Mouse (Mus musculus) induced T-regulatory cell, adult 2 months (primary cell): ENCODE data around the gene Ppp1r1c.

Experiments used
- DNase-seq: peaks from one replicate; pipeline ENCODE4 v3.0.0-alpha.2; 2012; ENCODE audit warnings: low read depth

Gene Ppp1r1c

GRCm38 (mm10) chr2:79707575-79707974 lies at the start of gene Ppp1r1c:
Ppp1r1c (plus strand) TSS chr2:79707780.
- no peak for DNase-seq

GRCm38 (mm10) chr2:79660417-79661185 lies 47.0 kb upstream of the Ppp1r1c start:
- no peak for DNase-seq

DNA sequence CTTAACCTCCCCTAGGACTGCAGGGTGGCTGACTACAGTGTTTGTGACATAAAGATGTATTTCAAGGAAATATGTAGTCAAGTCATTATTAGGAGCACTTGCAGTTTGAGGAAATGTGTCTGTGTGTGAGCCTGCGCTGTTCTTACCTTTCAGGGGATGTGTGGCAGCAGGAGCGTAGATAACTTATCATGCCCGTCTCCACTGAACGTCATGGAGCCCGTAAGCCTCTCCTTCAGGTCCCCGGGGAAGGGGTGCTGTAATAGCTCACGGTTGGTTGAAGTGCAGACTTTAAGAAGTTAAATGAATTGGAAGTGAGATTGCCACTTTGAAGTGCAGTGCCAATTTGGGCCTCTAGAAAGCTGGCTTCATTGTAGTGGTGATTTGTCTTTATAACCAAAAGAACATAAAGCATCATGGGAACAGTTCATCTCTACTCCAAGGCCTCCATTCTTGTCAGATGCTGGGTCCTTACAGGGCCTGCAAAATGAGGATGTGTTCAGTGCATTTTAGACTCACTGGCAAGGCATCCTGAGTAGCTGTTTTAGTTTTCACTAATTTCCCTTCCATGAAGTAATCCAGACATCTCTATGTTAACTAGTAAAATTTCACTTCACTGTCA lies 46.0 kb upstream of the Ppp1r1c start:
- no peak for DNase-seq

DNA sequence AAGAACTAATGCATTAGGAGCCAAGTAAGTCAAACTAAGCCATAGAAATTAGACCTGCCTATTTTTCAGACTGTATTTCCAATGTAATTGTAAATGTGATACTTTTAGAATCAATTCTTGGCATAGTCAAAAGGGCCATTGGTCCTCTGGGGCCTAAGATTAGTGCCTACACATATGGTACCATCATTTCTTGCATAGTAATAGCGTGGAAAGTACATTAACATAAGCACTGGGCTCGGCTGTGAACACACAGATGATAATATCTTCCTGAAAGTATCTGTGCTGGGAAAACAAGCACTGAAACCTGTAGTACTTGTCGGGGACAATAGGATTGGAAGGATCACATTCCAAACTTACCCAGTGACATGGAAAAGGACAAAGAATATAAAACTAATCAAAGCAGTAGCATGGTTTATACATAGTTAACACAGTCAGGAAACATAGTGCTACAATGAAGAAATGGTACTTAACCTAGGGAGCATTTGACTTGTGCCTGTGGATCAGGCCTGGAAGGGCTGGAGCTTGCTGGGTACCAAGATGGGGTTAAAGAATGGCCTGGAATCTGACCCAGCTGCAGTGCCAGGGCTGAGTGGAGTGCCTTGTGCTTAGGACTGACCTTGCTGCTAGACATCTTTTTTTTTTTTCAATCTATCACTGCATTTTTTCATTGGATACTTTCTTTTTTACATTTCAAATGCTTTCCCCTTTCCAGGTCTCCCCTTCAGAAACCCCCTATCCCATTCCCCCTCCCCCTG lies 42.9 kb upstream of the Ppp1r1c start:
- no peak for DNase-seq

GRCm38 (mm10) chr2:79665492-79665891 lies 42.1 kb upstream of the Ppp1r1c start:
- DNase-seq, result no peak

DNA sequence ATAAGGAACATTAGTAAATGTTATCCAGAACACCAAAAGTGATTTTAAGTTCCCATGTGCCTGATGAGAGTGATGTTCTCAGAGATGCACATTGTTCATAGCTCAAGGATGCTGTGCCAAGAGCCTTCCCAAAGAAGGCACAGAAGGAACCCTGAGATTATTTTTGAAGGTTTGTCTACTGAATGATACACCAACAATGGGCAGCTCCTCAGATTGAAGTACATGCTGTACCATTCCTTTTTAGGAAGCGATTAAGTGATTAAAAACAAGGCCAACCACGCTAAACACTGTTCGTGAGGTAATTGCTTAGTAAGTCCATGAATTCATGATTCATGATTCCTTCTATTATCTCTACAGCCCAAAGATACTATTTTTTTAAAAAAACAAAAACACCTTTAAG lies 32.3 kb upstream of the Ppp1r1c start:
- no peak for DNase-seq

DNA sequence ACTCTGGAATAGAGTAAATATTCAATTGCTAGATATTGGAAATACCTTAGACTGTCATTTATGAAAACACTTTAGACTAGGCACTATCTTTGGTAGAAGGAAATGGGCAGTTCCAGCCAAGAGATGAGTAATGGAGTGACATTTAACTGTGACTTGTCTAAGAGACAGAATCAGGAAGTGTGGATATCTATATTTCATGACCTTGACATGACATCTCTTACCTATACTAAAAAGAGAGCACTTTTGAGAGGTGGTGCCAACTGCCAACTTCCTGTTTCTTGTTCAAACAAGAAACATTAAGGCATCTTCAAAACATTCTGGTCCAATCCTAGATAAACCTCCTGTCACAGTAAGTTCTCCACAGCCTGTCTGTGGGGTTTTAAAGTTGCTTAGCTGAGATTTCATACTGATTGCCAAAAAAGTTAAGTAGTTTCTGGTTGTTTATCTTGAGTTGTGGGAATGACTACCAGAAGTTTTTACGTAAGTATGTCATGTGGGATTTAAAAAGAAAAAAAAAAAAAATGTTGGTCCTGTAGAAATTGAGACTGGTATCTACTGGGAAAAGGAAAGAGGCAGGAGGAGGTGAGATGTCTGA lies 29.8 kb upstream of the Ppp1r1c start:
- DNase-seq, result no peak

- no peak for DNase-seq
Observed at GRCm38 (mm10) chr2:79681672-79682071, 25.9 kb upstream of the Ppp1r1c start.

- no peak for DNase-seq
Observed at GRCm38 (mm10) chr2:79683258-79683657, 24.3 kb upstream of the Ppp1r1c start.

GRCm38 (mm10) chr2:79690838-79691237 lies 16.7 kb upstream of the Ppp1r1c start:
- no peak for DNase-seq

DNA sequence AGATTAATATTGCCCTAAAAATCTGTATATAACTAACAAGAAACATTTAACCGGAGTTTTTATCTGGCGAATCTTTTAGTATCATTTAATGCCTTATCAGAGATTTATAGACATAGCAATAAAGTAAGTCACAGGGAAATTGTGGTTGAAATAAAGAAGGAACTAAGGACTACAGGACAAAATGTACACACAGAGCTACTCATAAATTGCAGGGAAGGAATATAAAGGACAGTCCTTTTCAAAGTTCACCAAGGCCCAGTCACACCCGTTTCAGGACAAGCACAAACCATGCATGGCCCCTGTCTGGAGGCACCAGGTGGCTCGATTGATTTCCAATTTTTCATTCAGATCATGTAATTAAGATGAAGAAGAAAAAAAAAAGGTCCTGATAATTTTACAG lies 12.4 kb upstream of the Ppp1r1c start:
- DNase-seq, result no peak

GRCm38 (mm10) chr2:79695939-79696338 lies 11.6 kb upstream of the Ppp1r1c start:
- DNase-seq, result no peak

DNA sequence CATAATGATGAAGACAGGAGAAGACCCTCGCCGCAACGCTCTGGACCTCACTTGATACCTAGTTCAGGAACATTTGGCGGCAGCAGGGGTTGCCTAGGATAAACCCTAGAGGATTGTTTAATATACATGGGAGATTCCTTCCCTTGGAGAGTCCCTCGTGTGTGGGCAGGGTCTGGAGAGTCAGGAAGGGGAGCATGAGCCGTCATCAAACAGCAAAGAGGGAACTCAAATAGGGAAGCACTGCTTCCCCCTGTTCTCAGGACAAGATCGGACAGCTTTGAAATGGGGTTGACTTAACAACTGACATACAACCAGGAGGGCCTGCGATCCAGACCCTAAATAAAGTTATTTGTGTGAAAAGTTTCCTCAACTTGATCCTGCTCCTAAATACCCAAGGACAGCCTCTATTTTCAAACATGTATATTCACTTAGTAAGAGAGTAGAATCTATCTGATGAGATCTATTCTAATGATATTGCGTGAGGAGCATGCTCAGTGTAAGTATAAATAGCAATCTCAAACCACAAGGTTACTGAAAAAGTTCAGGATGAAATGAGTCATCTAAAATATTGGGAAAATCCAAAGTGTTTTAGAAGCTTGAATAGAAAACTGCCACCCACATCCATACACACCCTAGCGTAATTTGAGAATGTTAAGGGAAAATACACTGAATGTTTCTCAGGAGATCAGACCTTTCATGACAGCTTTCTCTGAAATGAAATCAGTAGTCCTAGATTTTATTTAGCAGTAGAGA lies 10.9 kb upstream of the Ppp1r1c start:
- no peak for DNase-seq

DNA sequence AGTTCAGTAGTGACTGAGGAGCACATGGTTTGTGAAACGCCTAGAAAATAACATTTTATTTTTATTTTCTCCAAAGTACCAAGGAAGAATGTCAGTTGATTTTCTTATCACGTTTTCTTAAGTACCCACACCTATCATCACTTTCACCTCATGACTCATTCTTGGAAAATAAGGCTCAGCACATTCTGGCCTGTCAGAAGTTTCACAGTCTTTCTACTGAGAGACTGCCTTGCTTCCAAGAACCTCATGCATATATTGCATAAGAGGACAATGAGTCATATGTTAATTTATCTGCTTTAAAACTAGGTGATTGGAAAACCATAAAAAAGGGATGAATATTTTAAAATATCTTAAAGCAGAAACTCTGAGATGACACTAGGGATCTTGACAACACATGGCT lies 9.4 kb upstream of the Ppp1r1c start:
- DNase-seq, result peak; percentile 8

GRCm38 (mm10) chr2:79704773-79705172 lies 2.8 kb upstream of the Ppp1r1c start:
- DNase-seq, result no peak

- DNase-seq, result no peak
Observed at GRCm38 (mm10) chr2:79713662-79714091, 6.1 kb downstream of the Ppp1r1c start.

- no peak for DNase-seq
Observed at GRCm38 (mm10) chr2:79714745-79715144, 7.2 kb downstream of the Ppp1r1c start.

GRCm38 (mm10) chr2:79715925-79716324 lies 8.3 kb downstream of the Ppp1r1c start:
- DNase-seq, result no peak

DNA sequence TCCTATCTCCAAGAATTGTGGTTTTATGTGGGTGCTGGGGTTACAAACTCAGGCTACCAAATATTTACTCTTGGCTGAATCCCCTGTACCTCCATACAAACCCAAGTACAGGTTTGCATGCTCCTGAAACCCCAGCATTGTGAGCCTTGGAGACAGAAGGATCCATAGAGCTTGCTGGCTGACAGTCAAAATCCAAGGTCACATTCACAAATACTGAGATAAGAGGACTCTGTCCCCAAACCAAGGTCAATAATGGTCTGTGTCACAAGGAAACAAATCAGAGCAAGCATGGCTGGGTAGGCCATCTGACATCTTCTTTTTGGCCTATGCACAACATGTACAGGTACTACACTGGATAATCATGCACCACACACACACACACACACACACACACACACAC lies 10.3 kb downstream of the Ppp1r1c start:
- DNase-seq, result no peak

GRCm38 (mm10) chr2:79722415-79722814 lies 14.8 kb downstream of the Ppp1r1c start:
- DNase-seq, result no peak

DNA sequence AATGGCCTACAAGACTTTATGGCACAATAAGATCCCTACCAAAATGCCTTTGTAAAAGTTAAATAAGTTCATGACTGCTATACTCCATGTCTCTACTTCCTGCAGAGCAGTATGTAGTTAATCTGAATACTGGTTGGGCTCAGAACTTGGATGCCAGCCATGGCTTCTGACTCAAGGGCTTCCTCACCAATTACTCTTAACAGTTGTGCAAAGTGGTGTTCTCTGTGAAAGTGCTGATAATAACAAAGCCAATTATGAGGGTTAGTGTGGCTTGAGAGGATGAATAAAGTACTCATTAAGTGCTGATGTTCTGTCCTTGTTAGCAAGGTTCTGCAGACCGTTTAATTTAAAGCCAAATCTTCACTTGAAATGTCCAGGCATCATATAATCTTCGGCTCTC lies 31.4 kb downstream of the Ppp1r1c start:
- DNase-seq, result no peak

DNA sequence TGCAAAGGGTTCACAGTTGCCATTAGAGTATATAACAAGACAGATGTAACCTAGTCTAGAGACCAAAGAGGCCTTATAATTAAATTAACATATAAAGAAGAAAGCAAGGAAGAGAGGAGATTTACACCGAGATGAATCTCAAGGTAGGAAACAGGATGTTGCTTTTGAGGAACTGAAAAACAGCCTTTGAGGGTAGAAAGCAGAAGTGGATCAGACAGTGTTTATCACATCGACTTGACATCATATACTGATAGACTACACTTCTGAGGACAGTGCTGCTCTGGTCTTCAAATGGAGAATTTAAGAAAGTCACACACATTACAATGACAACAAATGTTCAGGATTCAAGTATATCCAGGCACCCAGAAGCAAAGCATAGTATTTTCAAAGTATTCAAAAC lies 34.4 kb downstream of the Ppp1r1c start:
- DNase-seq, result no peak
